Comparison of ENCODE assay signal across 16 mouse cellular contexts in the genomic region with DNA sequence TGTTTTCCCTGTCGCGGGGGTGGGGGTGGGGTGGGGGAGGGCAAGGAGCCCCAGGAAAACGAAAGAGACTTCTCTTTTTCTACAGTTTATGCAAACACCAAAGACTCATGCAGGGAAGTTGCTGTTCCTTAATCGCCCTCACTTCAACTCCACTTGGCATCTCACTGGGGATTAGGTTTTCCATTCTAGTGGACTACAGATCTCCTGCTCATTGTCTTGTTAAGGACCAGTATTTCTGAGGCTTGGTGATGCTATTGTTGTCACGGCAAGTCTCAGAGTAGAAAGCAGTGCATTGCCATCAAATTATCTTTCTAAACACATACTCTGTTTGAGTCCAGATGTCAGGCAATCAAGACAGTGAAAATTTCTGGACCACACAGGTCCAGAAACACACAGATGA. TPM values are rescaled to one million over a fixed set of nuclear protein-coding genes. Genes with fewer than 3 reads are reported as not detected.
"Had no signal": no experiment of that assay in that cellular context is flagged by ENCODE, and none has a peak within 500 bp of the region (broad histone marks: within the 10 kb centered on the region; RNA-seq: fewer than 3 reads in every experiment).

No protein-coding gene starts in this region.

- ATAC-seq: midbrain, embryonic 13.5 days had no signal

- H3K4me2 ChIP-seq: limb, embryonic 13.5 days; midbrain, embryonic 13.5 days; neural tube, embryonic 15.5 days had no signal

- H3K9ac ChIP-seq: limb, embryonic 13.5 days; liver, embryonic 14.5 days; midbrain, embryonic 13.5 days; neural tube, embryonic 15.5 days had no signal

- H3K4me3 ChIP-seq: limb, embryonic 13.5 days; midbrain, embryonic 13.5 days; myocyte; neural tube, embryonic 15.5 days had no signal

- H3K36me3 ChIP-seq: limb, embryonic 13.5 days; midbrain, embryonic 13.5 days; neural tube, embryonic 15.5 days had no signal

- H3K9me3 ChIP-seq: limb, embryonic 13.5 days; midbrain, embryonic 13.5 days; neural tube, embryonic 15.5 days had no signal

- H3K27me3 ChIP-seq: midbrain, embryonic 13.5 days; neural tube, embryonic 15.5 days had no signal

- DNase-seq: kidney, postnatal 36 days; layer of hippocampus, adult 9-11 months; layer of hippocampus, postnatal 36 days; left cerebral cortex, postnatal 4 days; lung, adult 18-20 months; right cerebral cortex, postnatal 4 days; spleen, adult 18-20 months; thymus, adult 18-20 months; thymus, postnatal 14 days had no signal

- H3K27ac ChIP-seq: kidney, postnatal 0 days; limb, embryonic 13.5 days; liver, embryonic 14.5 days; midbrain, embryonic 13.5 days; neural tube, embryonic 15.5 days had no signal

RNA-seq across cellular contexts. Expression of gene Lrrc4c, which starts 2.9 kb away (rescaled TPM):
- total RNA-seq: megakaryocyte-erythroid progenitor cell, adult 5-6 weeks had no signal
